Mouse (Mus musculus) lung, embryonic 14.5 days (tissue): ENCODE data around the gene Dnaic2. TPM values are rescaled to one million over a fixed set of nuclear protein-coding genes. Genes with fewer than 3 reads are reported as not detected.
A peak's percentile ranks its signal among the peaks of the same experiment; 100 is the strongest.

Source experiments
- ATAC-seq: fragments of 200-750 bp; cut with Nextera tagmentation; 2 replicates; pipeline ENCODE4 v1.8.0; 2017; ENCODE audit warnings: mild to moderate bottlenecking, moderate TSS enrichment, moderate library complexity; ENCODE audit not compliant: insufficient read depth
- DNase-seq: peaks from one replicate; pipeline ENCODE4 v3.0.0-alpha.2; 2015
- H3K27ac ChIP-seq: fragments of 300-500 bp; sonication (generic); 2 replicates; pipeline ENCODE4 v1.5.1; 2014; ENCODE audit warnings: low read depth, mild to moderate bottlenecking, moderate library complexity
- H3K27me3 ChIP-seq: fragments of 300-500 bp; sonication (generic); 2 replicates; pipeline ENCODE4 v1.6.1; 2014; ENCODE audit warnings: low read length, control low read depth; ENCODE audit not compliant: insufficient read depth
- H3K36me3 ChIP-seq: fragments of 300-500 bp; sonication (generic); 2 replicates; pipeline ENCODE4 v1.6.1; 2014; ENCODE audit warnings: control low read depth; ENCODE audit not compliant: insufficient read depth
- H3K4me1 ChIP-seq: fragments of 300-500 bp; sonication (generic); 2 replicates; pipeline ENCODE4 v1.6.1; 2014; ENCODE audit warnings: antibody characterized with exemption, control low read depth; ENCODE audit not compliant: insufficient read depth
- H3K4me2 ChIP-seq: fragments of 300-500 bp; sonication (generic); 2 replicates; pipeline ENCODE4 v1.6.1; 2014; ENCODE audit warnings: mild to moderate bottlenecking
- H3K4me3 ChIP-seq: fragments of 300-500 bp; sonication (generic); 2 replicates; pipeline ENCODE4 v1.5.1; 2014; ENCODE audit warnings: low read depth, low read length
- H3K9ac ChIP-seq: fragments of 300-500 bp; sonication (generic); 2 replicates; pipeline ENCODE4 v1.6.1; 2014
- H3K9me3 ChIP-seq: fragments of 300-500 bp; sonication (generic); 2 replicates; pipeline ENCODE4 v1.6.1; 2016; ENCODE audit warnings: low read depth, low read length, control low read depth
- CTCF ChIP-seq: IDR thresholded peaks from 2 replicates; pipeline ENCODE4 v1.5.1; 2016; ENCODE audit warnings: antibody characterized with exemption, low read depth
- WGBS: fragments of 180-500 bp; shearing (Covaris S2); extraction: QIAGEN DNeasy Blood & Tissue Kit; methylation state at CpG from one replicate; pipeline ENCODE4 v1.1.7; 2014; 5-methylcytosine and 5-hydroxymethylcytosine counted together
- polyA plus RNA-seq: library from polyadenylated mRNA; unstranded; fragments of >200 nt; fragmentation: Nextera tagmentation; extraction: Ambion mirVana; gene quantifications from 2 replicates; pipeline ENCODE4 v1.2.1, GENCODE M21; 2014

Gene Dnaic2
- polyA plus RNA-seq, 1 experiment from 2014 or later = 0.16 TPM

DNA sequence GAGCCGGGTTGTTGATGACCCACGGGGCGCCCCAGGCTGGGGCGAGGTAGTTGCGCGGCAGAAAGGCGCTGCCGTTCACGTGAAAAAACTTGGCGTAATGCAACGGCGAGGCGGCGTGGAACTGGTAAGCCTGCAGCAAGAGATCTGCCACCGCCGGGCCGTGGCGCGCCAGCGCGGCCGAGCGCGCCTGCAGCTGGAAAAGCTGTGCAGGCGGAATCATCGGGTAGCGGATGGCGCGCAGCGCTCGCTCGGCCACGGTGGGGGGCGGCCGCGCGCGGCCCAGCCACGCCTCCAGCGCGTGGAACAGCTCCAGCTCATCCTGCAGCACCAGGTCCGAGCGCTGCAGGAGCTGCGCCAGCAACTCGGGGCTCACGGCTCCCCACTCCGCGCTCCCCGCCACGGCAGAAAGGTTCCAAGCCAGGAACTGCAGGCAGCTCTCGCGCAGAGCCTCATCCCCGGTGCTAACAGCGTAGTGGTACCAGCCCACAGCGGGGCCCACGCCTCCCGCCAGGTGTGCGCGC is 64.7 kb downstream of the Dnaic2 start:
- H3K4me1 ChIP-seq = peaks cover 3% of the 10 kb centered on the region; the same call in 1 of the 2 replicates
- H3K4me3 ChIP-seq = peak overlapping the region; percentile 44
- DNase-seq (peak; percentile 60), ATAC-seq (no peak; the same call in 1 of the 2 replicates)
- H3K27ac ChIP-seq = no peak overlapping the region
- peaks cover 72% of the 10 kb centered on the region for H3K27me3 ChIP-seq
- H3K9ac ChIP-seq = peak overlapping the region; percentile 26
- TF ChIP-seq CTCF = no peak
- peak overlapping the region; percentile 88 for H3K4me2 ChIP-seq
- H3K36me3 ChIP-seq = no peaks in the 10 kb centered on the region
- H3K9me3 ChIP-seq = no peaks in the 10 kb centered on the region
- under 1% methylated on average over 58 of the region's 59 CpGs for WGBS

GRCm38 (mm10) chr11:114792931-114793494 is 65.8 kb downstream of the Dnaic2 start:
- Histone ChIP-seq H3K9ac (no peak overlapping the region), H3K36me3 (no peaks in the 10 kb centered on the region), H3K9me3 (no peaks in the 10 kb centered on the region), H3K4me3 (no peak overlapping the region), H3K27ac (no peak overlapping the region), H3K4me1 (peaks cover 3% of the 10 kb centered on the region; the same call in 1 of the 2 replicates), H3K27me3 (peaks cover 61% of the 10 kb centered on the region), H3K4me2 (no peak overlapping the region)
- no peak for TF ChIP-seq CTCF
- ATAC-seq (no peak), DNase-seq (no peak)
- WGBS = 36% methylated on average over 5 of the region's 5 CpGs

- H3K9ac ChIP-seq = no peak overlapping the region
- H3K4me3 ChIP-seq = no peak overlapping the region
- WGBS = 68% methylated on average over 19 of the region's 19 CpGs
- H3K9me3 ChIP-seq = no peaks in the 10 kb centered on the region
- peaks cover 53% of the 10 kb centered on the region for H3K27me3 ChIP-seq
- H3K4me1 ChIP-seq = peaks cover 3% of the 10 kb centered on the region; the same call in 1 of the 2 replicates
- no peaks in the 10 kb centered on the region for H3K36me3 ChIP-seq
- DNase-seq (no peak), ATAC-seq (no peak)
- TF ChIP-seq CTCF = no peak
- no peak overlapping the region for H3K27ac ChIP-seq
- no peak overlapping the region for H3K4me2 ChIP-seq
Observed at GRCm38 (mm10) chr11:114793868-114794545, 66.8 kb downstream of the Dnaic2 start.

DNA sequence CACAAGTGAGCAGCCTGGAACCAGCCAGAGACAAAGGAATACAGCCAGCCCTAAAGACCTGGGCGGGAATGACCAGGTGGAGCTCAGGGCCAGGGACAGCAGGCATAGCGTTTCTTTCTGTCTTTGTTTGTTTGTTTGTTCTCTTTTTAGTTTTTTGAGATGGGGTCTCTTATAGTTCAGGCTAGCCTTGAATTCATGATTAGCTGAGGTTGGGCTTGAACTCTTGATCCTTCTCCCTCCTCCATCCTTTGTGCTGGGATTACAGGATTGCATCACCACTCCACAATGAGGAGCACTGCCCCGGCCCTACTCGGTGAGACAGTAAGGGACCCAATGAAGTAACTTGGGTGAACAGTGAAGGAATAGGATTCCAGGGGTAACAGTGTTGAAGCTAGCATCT is 67.5 kb downstream of the Dnaic2 start:
- ATAC-seq (no peak), DNase-seq (no peak)
- Histone ChIP-seq H3K4me2 (no peak overlapping the region; the same call in 1 of the 2 replicates), H3K27me3 (peaks cover 46% of the 10 kb centered on the region), H3K9ac (no peak overlapping the region), H3K36me3 (no peaks in the 10 kb centered on the region), H3K4me1 (peaks cover 3% of the 10 kb centered on the region; the same call in 1 of the 2 replicates), H3K9me3 (no peaks in the 10 kb centered on the region), H3K27ac (no peak overlapping the region), H3K4me3 (no peak overlapping the region)
- no peak for TF ChIP-seq CTCF
- WGBS = 55% methylated on average over 4 of the region's 4 CpGs

GRCm38 (mm10) chr11:114795231-114795746 is 68.1 kb downstream of the Dnaic2 start:
- no peak overlapping the region for H3K9ac ChIP-seq
- peaks cover 40% of the 10 kb centered on the region for H3K27me3 ChIP-seq
- H3K4me1 ChIP-seq = peaks cover 3% of the 10 kb centered on the region; the same call in 1 of the 2 replicates
- peak; percentile 85 for ATAC-seq
- no peaks in the 10 kb centered on the region for H3K36me3 ChIP-seq
- no peak overlapping the region for H3K27ac ChIP-seq
- H3K4me2 ChIP-seq = peak overlapping the region; percentile 57
- peak; percentile 74 for DNase-seq
- WGBS = 4% methylated on average over 7 of the region's 7 CpGs
- no peaks in the 10 kb centered on the region for H3K9me3 ChIP-seq
- TF ChIP-seq CTCF = peak; percentile 51
- peak overlapping the region; percentile 23 for H3K4me3 ChIP-seq

DNA sequence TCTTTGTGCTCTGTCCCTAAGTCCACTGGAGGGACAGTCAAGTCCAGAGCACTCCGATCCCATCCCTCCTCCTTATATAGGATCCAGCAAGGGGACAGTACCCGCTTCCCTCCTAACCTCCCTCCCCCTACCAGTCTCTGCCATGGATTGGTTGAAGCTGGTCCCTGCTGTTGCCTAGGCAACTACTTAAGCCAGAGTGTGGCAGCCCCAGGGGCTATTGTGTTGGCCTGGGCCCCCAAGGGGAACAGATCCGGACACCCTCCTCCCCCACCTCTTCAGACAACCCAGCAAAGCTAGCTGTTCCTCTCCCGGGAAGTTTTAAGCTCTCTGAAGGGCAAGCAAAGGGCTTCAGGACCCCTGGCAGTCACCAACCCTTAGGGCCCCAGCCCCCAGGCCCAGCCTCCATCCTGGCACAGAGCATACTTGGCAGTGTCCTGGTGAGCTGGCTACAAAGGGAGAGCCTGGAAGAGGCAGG is 68.7 kb downstream of the Dnaic2 start, which contains the start of gene Btbd17:
Gene Btbd17, minus strand, starts transcription at position 98 of the 475 bp plus-strand sequence.
- whole genome bisulfite sequencing = 12% methylated on average over 4 of the region's 4 CpGs
- no peak within 1 kb of the TSS for H3K27ac ChIP-seq
- peaks cover 3% of the 10 kb centered on the region; the same call in 1 of the 2 replicates for H3K4me1 ChIP-seq
- H3K4me3 ChIP-seq = peak within 1 kb of the TSS; percentile 23
- peaks cover 34% of the 10 kb centered on the region for H3K27me3 ChIP-seq
- H3K9me3 ChIP-seq = no peaks in the 10 kb centered on the region
- ATAC-seq (peak; percentile 53), DNase-seq (no peak)
- peak within 1 kb of the TSS; percentile 57 for H3K4me2 ChIP-seq
- peak within 1 kb of the TSS; percentile 6; the same call in 1 of the 2 replicates for H3K9ac ChIP-seq
- TF ChIP-seq CTCF = no peak
- no peaks in the 10 kb centered on the region for H3K36me3 ChIP-seq

DNA sequence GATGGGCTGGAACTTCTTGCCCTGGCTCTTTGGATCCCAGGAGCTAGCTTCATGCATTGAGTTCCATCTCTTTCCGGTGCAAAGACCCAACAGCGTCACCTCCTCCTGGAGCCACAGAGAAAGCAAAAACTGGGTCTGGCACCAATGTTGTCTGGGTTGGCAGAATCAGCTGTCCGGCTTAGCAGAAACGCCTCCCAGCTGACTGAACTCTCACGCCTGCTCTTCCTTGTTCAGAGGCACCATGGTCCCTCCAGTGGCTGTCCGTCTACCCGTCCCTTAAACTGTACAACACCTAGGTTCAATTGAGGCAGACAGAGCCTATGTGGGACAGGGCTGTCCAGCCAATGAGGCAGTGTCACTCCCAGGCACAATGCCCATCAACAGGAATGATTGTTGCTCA is 70.0 kb downstream of the Dnaic2 start:
- Histone ChIP-seq H3K36me3 (no peaks in the 10 kb centered on the region), H3K9me3 (no peaks in the 10 kb centered on the region), H3K27me3 (peaks cover 21% of the 10 kb centered on the region), H3K4me3 (no peak overlapping the region), H3K9ac (no peak overlapping the region), H3K4me1 (no peaks in the 10 kb centered on the region; the same call in 1 of the 2 replicates), H3K4me2 (no peak overlapping the region), H3K27ac (no peak overlapping the region)
- no peak for ATAC-seq
- DNase-seq = no peak
- TF ChIP-seq CTCF = no peak
- 88% methylated on average over 7 of the region's 7 CpGs for WGBS
